ENCODE assay signal across 8 mouse cellular contexts in genomic region chr1:190682021-190682926, GRCm38 (mm10).
DNase-seq lines count a peak whose midpoint lies in the region; ATAC-seq lines count a peak whose summit lies in the region.

No protein-coding gene starts in this region.

- H3K27ac ChIP-seq in midbrain, embryonic 14.5 days (replicated peaks; ENCODE audit: low read depth, low read length) = peak overlapping the region; percentile 76

- no peaks in the 10 kb centered on the region for H3K27me3 ChIP-seq in midbrain, embryonic 14.5 days (ENCODE audit: control insufficient read depth, insufficient read depth, low read length)

- 12% methylated on average over 25 of the region's 25 CpGs for WGBS in midbrain, embryonic 14.5 days

- H3K9me3 ChIP-seq in midbrain, embryonic 14.5 days (ENCODE audit: control insufficient read depth, low read length) = no peaks in the 10 kb centered on the region

- peak; percentile 81 for ATAC-seq in midbrain, embryonic 14.5 days (ENCODE audit: low FRiP score, low TSS enrichment)
- ATAC-seq in granulocyte monocyte progenitor cell, adult 5-6 weeks (replicated peaks; ENCODE audit: poor library complexity, severe bottlenecking) = no peak

- H3K4me3 ChIP-seq in midbrain, embryonic 14.5 days (replicated peaks; ENCODE audit: low read depth, low read length) = no peak overlapping the region; the same call in 1 of the 2 replicates

- peak overlapping the region; percentile 49 for H3K4me2 ChIP-seq in midbrain, embryonic 14.5 days (ENCODE audit: low read length)

- peaks cover 15% of the 10 kb centered on the region for H3K4me1 ChIP-seq in midbrain, embryonic 14.5 days (ENCODE audit: control insufficient read depth, insufficient read depth, low read length)

- DNase-seq in Muller cell, postnatal 12 days (ENCODE audit: inconsistent ontology term) = peak; percentile 71
- peak; percentile 47 for DNase-seq in cerebellum, adult 11-12 months
- peak; percentile 57 to 60 for DNase-seq in frontal cortex, postnatal 10 days (ENCODE audit: low spot score in 2 of 2)
- DNase-seq in layer of hippocampus, postnatal 25 days (ENCODE audit: extremely low spot score in 1 of 2, low spot score in 1 of 2) = peak; percentile 58 to 60
- DNase-seq in midbrain, embryonic 14.5 days = peak; percentile 84
- DNase-seq in urinary bladder, postnatal 4 days (ENCODE audit: low spot score in 2 of 2) = no peak
- no peak for DNase-seq in heart, adult 9 months (ENCODE audit: low spot score in 2 of 2)

- no peak overlapping the region; the same call in 1 of the 2 replicates for H3K9ac ChIP-seq in midbrain, embryonic 14.5 days (replicated peaks; ENCODE audit: low read length)

- H3K36me3 ChIP-seq in midbrain, embryonic 14.5 days (ENCODE audit: control insufficient read depth, insufficient read depth, low read length) = no peaks in the 10 kb centered on the region

Comparison
In these comparisons a context has a peak if more than half of its experiments do, and no peak if none do; other contexts are left out.
1. DNase-seq: peak in Muller cell, postnatal 12 days (single experiment), cerebellum, adult 11-12 months (single experiment), frontal cortex, postnatal 10 days (2 of 2), layer of hippocampus, postnatal 25 days (2 of 2) and midbrain, embryonic 14.5 days (single experiment); none in urinary bladder, postnatal 4 days (0 of 2) and heart, adult 9 months (0 of 2).